Mouse (Mus musculus): ENCODE results near the gene Cyb561.

The Cyb561 gene

DNA sequence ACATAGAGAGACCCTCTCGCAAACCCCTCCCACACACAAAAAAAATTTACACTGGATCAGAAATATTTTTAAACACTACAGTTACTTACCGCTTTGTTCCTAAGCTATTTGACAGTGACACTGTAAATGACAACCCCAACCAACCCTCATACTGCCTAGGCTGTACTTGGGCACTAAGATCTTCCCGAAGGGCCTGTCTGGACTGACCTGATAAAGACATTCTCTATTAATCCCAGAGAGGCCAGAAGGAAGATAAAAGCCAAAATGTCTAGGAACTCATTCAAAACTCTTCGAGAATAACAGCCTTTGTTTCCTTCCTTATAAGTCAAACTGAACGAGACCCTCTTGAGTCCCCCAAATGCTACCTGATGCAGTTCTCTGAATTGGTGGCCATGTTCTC lies 31.9 kb downstream of the Cyb561 start:
- no peak for DNase-seq (ENCODE audit: low spot score)

DNA sequence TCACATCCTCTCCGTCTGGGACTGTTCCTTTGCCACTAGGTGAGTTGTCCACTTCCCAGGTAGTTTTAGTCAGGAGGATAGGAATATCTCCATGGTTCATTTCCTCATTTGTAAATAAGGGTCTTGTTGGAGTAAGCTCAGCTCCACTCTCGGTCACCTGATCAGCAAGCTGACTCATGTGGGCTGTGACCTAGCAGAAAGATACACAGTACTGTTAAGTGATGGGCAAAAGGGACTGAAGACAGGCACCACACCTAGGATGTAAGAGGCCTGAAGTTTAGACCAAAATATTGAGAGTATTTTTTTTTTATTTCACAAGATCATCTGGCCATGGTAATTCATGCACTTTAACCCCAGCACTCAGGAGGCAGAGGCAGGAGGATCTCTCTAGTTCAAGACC lies 32.3 kb downstream of the Cyb561 start:
- no peak for DNase-seq (ENCODE audit: low spot score)

DNA sequence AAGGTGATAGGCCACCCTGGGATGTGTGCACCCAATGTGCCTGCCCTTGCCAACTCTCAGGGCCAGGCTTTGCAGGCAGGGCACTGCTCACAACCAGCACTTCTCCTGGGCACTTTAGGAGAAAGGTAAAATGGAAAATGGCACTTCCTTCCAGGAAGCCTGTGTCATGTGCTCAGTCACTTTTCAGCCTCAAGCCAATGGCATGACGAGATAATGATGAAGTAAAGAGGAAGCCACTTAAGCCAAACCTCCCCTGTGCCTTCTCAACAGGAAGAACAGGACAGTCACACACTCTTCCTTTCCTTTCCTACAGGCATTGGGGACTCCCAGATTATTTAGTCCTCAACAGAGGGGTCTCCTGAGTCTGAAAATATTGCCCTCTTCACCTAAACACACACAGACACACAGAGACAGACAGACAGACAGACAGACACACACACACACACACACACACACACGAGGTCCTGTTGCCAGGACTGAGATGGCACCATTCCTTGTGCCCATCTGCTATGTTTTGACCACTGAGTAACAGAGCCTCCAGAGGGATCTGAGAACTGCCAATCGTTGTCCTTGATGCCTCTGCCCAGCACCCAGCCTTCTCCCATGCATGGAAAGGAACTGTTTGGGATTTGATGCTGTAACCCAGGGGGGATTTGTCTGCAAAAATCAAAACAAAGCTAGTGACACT lies 32.9 kb downstream of the Cyb561 start:
- no peak for DNase-seq (ENCODE audit: low spot score)

DNA sequence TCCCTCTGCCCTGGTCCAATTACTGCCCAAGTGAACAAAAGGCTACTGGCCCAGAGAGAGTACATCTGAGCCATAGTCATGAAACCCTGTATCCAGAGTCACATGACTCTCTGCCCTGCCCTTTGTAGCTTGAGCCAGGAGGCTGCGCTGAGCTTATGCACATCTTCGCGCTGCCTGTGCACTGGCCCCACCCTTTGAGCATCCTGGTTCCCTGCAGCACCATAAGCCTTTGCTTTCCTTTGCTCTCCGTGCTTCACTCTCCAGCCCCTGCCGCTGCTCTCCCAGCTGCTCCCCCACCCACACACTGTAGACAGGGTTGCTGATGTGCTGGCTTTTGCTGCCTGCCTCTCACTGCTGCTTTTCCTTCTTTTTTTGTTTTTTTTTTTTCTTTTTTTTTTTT lies 39.6 kb downstream of the Cyb561 start:
- DNase-seq (ENCODE audit: low spot score) = no peak

DNA sequence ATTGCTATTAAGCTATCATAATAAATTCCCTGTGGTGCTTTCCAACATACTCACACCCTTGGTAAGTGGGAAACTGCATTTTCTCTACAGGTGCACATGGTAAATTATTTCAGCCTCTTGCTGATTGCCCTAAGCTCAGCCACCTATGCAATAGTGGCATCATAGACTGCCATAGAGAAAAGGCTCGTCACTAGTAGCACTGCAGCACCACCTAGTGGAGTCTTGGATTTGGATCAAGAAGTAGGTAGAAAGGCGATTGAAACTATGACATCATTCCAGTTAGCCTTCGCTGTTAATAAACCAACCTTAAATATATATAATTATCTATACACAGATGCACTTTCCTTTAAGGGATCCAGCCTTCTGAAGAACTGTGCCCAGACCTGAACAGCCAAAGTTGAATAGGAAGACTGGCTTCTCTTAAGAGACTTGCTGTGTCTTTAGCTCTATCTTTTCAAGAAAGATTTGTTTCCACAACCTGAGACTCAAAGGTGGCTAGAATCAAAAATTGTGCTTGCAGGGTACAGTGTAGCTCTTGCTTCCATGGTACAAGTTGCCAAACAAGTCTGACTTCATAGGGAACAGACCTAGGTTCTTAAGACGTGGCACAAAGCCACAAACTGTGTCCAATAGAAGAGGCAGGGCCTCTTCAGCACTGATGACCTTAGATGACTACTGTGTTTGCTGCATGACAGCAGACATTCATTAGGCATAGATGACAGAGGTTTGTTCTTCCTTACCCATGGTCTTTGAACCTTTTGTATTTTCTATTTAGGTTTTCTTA lies 41.4 kb downstream of the Cyb561 start:
- peak; percentile 81 for DNase-seq (ENCODE audit: low spot score)

DNA sequence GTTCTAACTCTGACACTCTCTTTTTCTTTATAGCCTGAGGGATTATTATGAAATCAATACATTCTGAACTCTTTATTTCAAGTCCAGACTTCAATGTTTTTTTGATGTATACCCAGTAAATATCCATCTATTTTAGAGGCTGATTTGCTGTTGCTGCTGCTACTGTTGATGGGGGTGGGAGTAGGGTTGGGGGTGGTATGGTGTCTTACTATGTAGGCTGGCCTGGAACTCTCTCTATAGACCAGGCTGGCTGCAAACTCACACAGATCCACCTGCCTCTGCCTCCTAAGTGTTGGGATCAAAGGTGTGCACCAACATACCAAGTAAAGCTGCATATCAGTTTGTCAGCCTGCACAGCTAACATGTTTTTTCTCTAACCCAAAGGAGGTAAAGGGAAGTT lies 42.0 kb downstream of the Cyb561 start:
- no peak for DNase-seq (ENCODE audit: low spot score)

DNA sequence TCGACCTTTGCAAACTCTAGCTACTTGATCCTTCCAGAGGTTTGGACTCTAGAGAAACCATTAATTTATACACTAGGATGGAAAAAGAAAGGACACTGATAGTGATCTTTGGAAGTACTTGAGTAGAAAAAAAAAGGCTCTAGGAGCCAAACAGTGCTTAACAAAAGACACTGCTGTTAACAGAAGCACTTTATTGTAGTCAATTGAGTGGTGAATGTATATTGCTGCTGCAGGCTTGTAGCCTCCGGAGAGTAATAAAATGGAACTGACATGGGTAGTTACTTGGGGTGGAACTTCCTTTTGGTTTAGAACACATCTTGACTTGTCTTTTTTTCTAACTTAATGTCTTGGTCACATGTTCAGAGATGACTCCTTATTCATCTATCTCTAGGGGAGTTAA lies 43.5 kb downstream of the Cyb561 start:
- no peak for DNase-seq (ENCODE audit: low spot score)

DNA sequence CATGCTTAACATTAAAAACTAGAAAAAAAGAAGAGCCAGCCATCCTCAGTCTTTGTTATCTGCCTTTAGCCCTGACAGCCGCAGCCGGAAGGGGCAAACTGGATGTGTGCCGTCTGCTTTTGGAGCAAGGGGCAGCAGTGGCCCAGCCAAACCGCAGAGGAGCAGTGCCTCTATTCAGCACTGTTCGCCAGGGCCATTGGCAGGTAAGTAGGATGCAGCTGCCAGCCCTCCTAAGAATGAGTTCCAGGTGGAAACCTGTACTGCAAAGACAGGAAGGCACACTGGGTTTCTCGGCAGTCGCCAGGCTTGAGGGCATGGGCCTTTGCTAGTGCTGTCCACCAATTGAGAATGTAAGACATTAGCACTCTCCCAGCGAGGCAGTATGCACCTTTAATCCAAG lies 44.2 kb downstream of the Cyb561 start:
- DNase-seq (ENCODE audit: low spot score) = no peak

DNA sequence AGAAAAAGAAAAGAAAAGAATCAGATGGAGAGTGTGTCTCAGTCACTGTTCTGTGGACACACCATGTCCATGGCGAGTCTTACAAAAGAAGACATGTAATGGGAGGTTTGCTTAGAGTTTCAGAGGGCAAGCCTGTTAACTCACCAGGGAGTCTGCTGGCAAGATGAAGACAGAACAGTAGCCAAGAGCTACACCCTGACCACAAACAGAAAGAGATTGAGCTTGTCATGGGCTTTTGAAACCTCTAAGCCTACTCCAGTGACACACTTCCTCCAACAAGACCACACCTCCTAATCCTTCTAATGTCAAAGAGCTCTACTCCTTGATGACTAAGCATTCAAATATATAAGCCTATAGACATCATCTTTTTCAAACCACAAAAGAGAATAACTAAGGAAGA lies 45.8 kb downstream of the Cyb561 start:
- DNase-seq (ENCODE audit: low spot score) = no peak

DNA sequence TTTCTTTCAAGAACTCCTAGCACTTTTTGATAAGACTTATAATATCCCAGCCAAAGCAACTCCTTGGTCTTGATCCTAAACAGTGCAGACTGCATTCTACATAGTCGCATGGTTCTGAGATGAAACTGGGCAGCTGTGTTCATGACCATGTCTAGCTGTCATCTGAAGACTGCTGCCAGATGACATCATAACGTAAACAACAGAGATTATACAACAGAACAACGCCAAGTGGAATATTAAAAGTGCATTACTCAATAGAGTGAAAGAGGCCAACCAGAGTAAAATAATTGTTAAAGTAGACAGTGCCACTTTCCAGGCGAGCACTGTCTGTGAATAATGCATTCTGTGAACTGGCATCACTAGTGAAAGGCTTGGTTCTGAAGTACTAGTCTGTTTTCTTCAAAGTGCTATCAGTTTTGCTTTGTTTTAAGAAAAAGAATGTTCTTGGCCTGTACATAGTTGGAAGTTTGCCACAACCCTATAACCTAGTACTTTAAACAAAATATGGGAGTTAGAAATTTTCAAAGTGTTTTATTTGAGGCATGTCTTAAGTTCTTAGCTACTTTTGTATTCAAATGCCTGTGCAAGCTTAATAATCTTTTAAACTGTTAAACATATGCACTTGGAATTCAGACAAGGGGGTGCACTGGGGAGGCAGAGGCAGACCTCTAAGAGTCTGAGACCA lies 47.5 kb downstream of the Cyb561 start:
- DNase-seq (ENCODE audit: low spot score) = no peak

DNA sequence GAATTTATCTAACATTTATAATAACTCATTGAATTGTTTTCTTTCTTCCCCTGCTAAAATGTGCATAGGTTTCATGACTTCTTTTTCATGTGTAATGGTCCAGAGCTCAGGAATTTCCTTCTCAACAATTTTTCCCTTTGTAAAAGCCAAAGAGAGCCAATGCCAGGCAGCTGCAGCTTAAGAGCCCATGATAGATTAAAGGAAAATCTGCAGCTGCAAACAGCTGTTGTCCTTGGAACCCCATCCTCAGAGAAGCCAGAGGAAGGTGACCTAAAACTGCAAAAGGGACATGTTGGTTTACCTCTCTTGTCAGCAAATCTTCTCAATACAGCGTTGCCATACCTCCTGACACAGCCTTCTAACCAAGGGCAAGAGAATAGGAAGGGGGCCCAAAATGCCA lies 50.2 kb downstream of the Cyb561 start:
- DNase-seq (ENCODE audit: low spot score) = no peak

DNA sequence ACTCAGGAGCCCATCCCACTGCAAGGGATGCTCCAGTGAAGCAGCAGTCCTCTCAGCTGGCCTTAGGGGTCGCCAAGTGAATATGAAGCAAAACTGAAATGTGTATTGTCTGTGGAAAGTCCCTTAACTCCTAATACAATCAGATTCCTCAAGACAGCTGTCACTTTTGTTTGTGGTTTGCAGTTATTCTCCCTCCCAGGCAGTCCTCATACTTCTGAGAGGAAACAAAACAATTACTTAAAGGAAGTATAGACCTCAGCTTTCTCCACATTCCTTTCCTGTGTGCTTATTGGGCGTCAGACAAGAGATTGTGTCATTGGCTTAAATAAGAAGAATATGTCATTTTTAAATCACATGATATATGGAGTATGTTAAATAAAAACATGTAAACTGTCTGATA lies 51.6 kb downstream of the Cyb561 start:
- DNase-seq (ENCODE audit: low spot score) = no peak

DNA sequence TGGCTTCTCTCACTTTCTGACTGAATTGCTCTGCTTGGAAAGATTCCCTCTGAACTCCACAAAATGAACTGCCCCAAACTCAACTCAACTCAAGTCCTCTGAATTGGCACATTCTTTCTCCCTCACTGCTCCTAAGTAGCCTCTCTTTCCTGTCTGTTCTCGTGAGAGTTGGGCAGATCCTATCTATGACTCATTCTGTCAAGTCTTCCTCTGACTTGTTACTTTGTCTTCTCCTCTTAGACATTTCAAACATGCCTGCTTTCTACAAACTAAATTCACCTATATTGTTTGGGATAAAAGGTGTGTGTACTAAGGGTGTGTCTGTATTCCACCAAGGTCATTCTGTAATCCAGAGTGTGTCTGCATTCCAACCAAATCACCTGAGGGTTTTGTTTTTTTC lies 54.0 kb downstream of the Cyb561 start:
- DNase-seq (ENCODE audit: low spot score) = no peak

DNA sequence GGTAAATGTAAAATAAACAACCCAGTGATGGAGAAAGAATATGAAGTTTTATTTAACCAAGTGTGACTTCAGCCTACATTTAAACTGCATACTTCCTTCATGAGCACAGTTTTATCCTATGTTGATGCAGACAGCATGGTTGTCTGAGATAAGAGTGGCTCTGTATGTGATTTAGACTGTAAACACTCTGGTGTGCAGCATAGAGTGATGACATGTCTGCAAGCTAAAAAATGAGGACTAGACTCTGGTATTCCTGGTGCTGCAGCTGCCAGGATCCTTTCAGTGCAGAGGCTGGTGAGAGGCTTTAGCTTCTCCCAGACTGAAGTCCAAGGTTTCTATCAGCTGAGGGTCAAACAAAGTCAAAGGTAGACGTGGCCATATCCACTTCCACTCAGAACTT lies 65.9 kb downstream of the Cyb561 start:
- DNase-seq (ENCODE audit: low spot score) = no peak

DNA sequence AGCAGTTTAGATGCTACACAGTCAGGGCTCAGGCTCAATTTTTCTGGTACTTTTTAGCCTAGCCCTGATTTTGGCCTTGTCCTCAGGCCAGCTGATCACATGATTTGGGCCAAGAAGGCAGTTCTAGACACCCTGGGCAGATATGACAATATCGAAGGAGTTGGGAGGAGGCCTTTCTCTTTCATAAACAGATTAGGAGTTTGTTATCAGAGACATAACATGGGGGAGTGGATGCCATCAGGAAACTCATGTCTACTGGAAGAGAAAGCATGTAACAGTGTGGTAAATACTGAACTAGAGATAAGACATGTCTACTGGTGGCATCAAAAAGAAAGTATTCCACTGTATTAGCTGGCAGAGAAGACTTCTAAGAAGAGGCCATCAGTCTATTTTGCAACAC lies 67.6 kb downstream of the Cyb561 start:
- DNase-seq (ENCODE audit: low spot score) = no peak
